Mouse (Mus musculus): ENCODE data around the gene Epb41. TPM values are rescaled to one million over a fixed set of nuclear protein-coding genes. Genes with fewer than 3 reads are reported as not detected.
A peak's percentile ranks its signal among the peaks of the same experiment; 100 is the strongest.

The Epb41 gene
- polyA plus RNA-seq, 2 experiments: 113 to 153 TPM

- Histone ChIP-seq H3K27ac (no peak overlapping the region), H3K4me2 (ENCODE audit: low read depth) (no peak overlapping the region), H3K27me3 (ENCODE audit: control insufficient read depth, insufficient read depth, low read length) (no peaks in the 10 kb centered on the region), H3K36me3 (replicated peaks; ENCODE audit: control insufficient read depth, insufficient read depth, low read depth) (peaks cover 24% of the 10 kb centered on the region), H3K9ac (replicated peaks) (no peak overlapping the region), H3K9me3 (ENCODE audit: control insufficient read depth, low read length) (no peaks in the 10 kb centered on the region), H3K4me3 (ENCODE audit: insufficient read depth in 1 of 2, low read depth in 2 of 2, low read length in 2 of 2) (no peak overlapping the region), H3K4me1 (replicated peaks; ENCODE audit: control insufficient read depth in 2 of 2, insufficient read depth in 2 of 2, low read length in 1 of 2) (peaks cover 6 to 13% of the 10 kb centered on the region in 2 experiments)
- ATAC-seq (ENCODE audit: insufficient read depth) (no peak), DNase-seq (ENCODE audit: low read depth in 3 of 3, low spot score in 3 of 3) (no peak)
- TF ChIP-seq EP300 (IDR thresholded peaks at IDR 0.05; ENCODE audit: low read depth) (no peak), CTCF (IDR thresholded peaks at IDR 0.05; ENCODE audit: low read depth) (no peak)
- 81% methylated on average over 6 of the region's 6 CpGs for WGBS (ENCODE audit: insufficient replicate concordance)
These were observed 189.7 kb downstream of the Epb41 start for GRCm38 (mm10) chr4:131885376-131885775.

GRCm38 (mm10) chr4:131883571-131883970 is 191.6 kb downstream of the Epb41 start:
- H3K4me2 ChIP-seq (ENCODE audit: low read depth): no peak overlapping the region

GRCm38 (mm10) chr4:131881306-131881705 is 193.8 kb downstream of the Epb41 start:
- Histone ChIP-seq H3K36me3 (replicated peaks; ENCODE audit: control insufficient read depth, insufficient read depth, low read depth) (peaks cover 20% of the 10 kb centered on the region), H3K9me3 (ENCODE audit: control insufficient read depth, low read length) (no peaks in the 10 kb centered on the region), H3K27me3 (ENCODE audit: control insufficient read depth, insufficient read depth, low read length) (no peaks in the 10 kb centered on the region), H3K9ac (replicated peaks) (no peak overlapping the region), H3K4me1 (replicated peaks; ENCODE audit: control insufficient read depth in 2 of 2, insufficient read depth in 2 of 2, low read length in 1 of 2) (peaks cover 5 to 13% of the 10 kb centered on the region in 2 experiments; a peak in 3 of 4 replicates), H3K4me2 (ENCODE audit: low read depth) (no peak overlapping the region), H3K4me3 (ENCODE audit: insufficient read depth in 1 of 2, low read depth in 2 of 2, low read length in 2 of 2) (no peak overlapping the region), H3K27ac (no peak overlapping the region)
- TF ChIP-seq EP300 (IDR thresholded peaks at IDR 0.05; ENCODE audit: low read depth): no peak
- no peak for ATAC-seq (ENCODE audit: insufficient read depth)
- no peak for DNase-seq (ENCODE audit: low read depth in 3 of 3, low spot score in 3 of 3)
- WGBS (ENCODE audit: insufficient replicate concordance): 80% methylated on average over 7 of the region's 7 CpGs

More at GRCm38 (mm10) chr4:131883571-131883970, 191.6 kb downstream of the Epb41 start:
- Histone ChIP-seq H3K9me3 (ENCODE audit: control insufficient read depth, low read length) (no peaks in the 10 kb centered on the region), H3K27ac (no peak overlapping the region), H3K27me3 (ENCODE audit: control insufficient read depth, insufficient read depth, low read length) (no peaks in the 10 kb centered on the region), H3K36me3 (replicated peaks; ENCODE audit: control insufficient read depth, insufficient read depth, low read depth) (peaks cover 20% of the 10 kb centered on the region), H3K4me3 (ENCODE audit: insufficient read depth in 1 of 2, low read depth in 2 of 2, low read length in 2 of 2) (no peak overlapping the region), H3K4me1 (replicated peaks; ENCODE audit: control insufficient read depth in 2 of 2, insufficient read depth in 2 of 2, low read length in 1 of 2) (peaks cover 6 to 11% of the 10 kb centered on the region in 2 experiments), H3K9ac (replicated peaks) (no peak overlapping the region)
- 72% methylated on average over 6 of the region's 6 CpGs for WGBS (ENCODE audit: insufficient replicate concordance)
- no peak for ATAC-seq (ENCODE audit: insufficient read depth)
- TF ChIP-seq EP300 (IDR thresholded peaks at IDR 0.05; ENCODE audit: low read depth): no peak
- TF ChIP-seq CTCF (IDR thresholded peaks at IDR 0.05; ENCODE audit: low read depth): no peak
- DNase-seq (ENCODE audit: low read depth in 3 of 3, low spot score in 3 of 3): no peak

GRCm38 (mm10) chr4:131879692-131880091 is 195.4 kb downstream of the Epb41 start:
- 70% methylated on average over 1 of the region's 1 CpGs for WGBS (ENCODE audit: insufficient replicate concordance)
- Histone ChIP-seq H3K9me3 (ENCODE audit: control insufficient read depth, low read length) (no peaks in the 10 kb centered on the region), H3K4me1 (replicated peaks; ENCODE audit: control insufficient read depth in 2 of 2, insufficient read depth in 2 of 2, low read length in 1 of 2) (peaks cover 18 to 23% of the 10 kb centered on the region in 2 experiments), H3K4me3 (ENCODE audit: insufficient read depth in 1 of 2, low read depth in 2 of 2, low read length in 2 of 2) (no peak overlapping the region), H3K27me3 (ENCODE audit: control insufficient read depth, insufficient read depth, low read length) (no peaks in the 10 kb centered on the region), H3K4me2 (ENCODE audit: low read depth) (no peak overlapping the region), H3K27ac (no peak overlapping the region), H3K36me3 (replicated peaks; ENCODE audit: control insufficient read depth, insufficient read depth, low read depth) (peaks cover 8% of the 10 kb centered on the region), H3K9ac (replicated peaks) (no peak overlapping the region)
- DNase-seq (ENCODE audit: low read depth in 3 of 3, low spot score in 3 of 3): no peak
- TF ChIP-seq CTCF (IDR thresholded peaks at IDR 0.05; ENCODE audit: low read depth) (no peak), EP300 (IDR thresholded peaks at IDR 0.05; ENCODE audit: low read depth) (no peak)
- ATAC-seq (ENCODE audit: insufficient read depth): no peak

- H3K9me3 ChIP-seq (ENCODE audit: control insufficient read depth, low read length): no peaks in the 10 kb centered on the region
- H3K27ac ChIP-seq: no peak overlapping the region
- ATAC-seq (ENCODE audit: insufficient read depth) (no peak), DNase-seq (ENCODE audit: low read depth in 3 of 3, low spot score in 3 of 3) (no peak)
- H3K36me3 ChIP-seq (replicated peaks; ENCODE audit: control insufficient read depth, insufficient read depth, low read depth): peaks cover 4% of the 10 kb centered on the region
- no peak for TF ChIP-seq EP300 (IDR thresholded peaks at IDR 0.05; ENCODE audit: low read depth)
- TF ChIP-seq CTCF (IDR thresholded peaks at IDR 0.05; ENCODE audit: low read depth): no peak
- H3K9ac ChIP-seq (replicated peaks): no peak overlapping the region
- H3K4me1 ChIP-seq (replicated peaks; ENCODE audit: control insufficient read depth in 2 of 2, insufficient read depth in 2 of 2, low read length in 1 of 2): peaks cover 21 to 23% of the 10 kb centered on the region in 2 experiments
- H3K4me2 ChIP-seq (ENCODE audit: low read depth): peak overlapping the region; percentile 25; the same call in 1 of the 2 replicates
- H3K27me3 ChIP-seq (ENCODE audit: control insufficient read depth, insufficient read depth, low read length): no peaks in the 10 kb centered on the region
- 65% methylated on average over 2 of the region's 2 CpGs for WGBS (ENCODE audit: insufficient replicate concordance)
- H3K4me3 ChIP-seq (ENCODE audit: insufficient read depth in 1 of 2, low read depth in 2 of 2, low read length in 2 of 2): no peak overlapping the region
These were observed 198.3 kb downstream of the Epb41 start for GRCm38 (mm10) chr4:131876836-131877235.
